Mouse (Mus musculus) liver, adult (tissue): Measurements from ENCODE around the gene Mgll.
A peak's percentile ranks its signal among the peaks of the same experiment; 100 is the strongest.

Source experiments
- GATA4 ChIP-seq: IDR thresholded peaks from 2 replicates; pipeline ENCODE4 v1.6.1; 2014; ENCODE audit warnings: mild to moderate bottlenecking, low read length; ENCODE audit not compliant: insufficient replicate concordance

Gene Mgll

GRCm38 (mm10) chr6:88731991-88732390 is 7.8 kb downstream of the Mgll start:
- TF ChIP-seq GATA4 = no peak

- TF ChIP-seq GATA4 = no peak
These were observed 8.7 kb downstream of the Mgll start for GRCm38 (mm10) chr6:88732643-88733613.

GRCm38 (mm10) chr6:88736337-88736736 is 12.1 kb downstream of the Mgll start:
- no peak for TF ChIP-seq GATA4

DNA sequence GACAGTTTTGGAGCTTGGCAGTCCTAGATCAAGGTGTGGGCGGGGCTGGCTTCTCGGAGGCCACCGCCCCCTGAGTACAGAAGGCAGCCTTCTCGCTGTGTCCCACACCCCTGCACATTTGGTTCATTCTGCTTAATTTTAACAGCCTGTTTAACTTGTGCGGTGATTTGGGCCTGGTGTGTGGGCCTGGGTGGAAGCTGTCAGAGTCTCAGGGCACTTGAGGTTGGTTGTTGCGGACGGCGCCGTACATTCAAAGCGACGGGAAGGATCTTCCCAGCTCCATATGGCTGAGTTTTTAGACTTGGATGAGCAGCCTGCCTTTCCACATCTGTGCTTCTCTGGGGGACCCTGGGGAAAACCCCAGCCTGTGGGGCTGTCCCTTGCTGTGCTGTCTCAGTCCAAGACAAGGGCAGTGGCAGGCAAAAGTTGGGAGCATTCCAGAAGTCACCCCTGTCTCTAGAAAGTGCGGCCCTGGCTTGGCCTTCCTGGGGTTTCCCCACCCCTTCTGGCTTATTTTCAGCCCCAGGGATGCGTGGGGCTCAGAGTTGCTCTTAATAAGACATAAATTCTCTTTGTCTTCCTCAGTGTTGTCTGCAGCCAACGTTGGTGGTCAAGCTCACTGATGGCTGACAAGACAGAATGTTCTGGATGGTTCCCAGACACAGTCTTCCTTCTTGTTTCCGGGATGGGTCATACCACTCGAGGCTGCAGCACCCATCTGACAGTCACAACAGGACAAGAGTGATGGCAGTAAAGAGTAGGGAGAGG is 12.7 kb downstream of the Mgll start:
- TF ChIP-seq GATA4 = no peak

GRCm38 (mm10) chr6:88737509-88737888 is 13.3 kb downstream of the Mgll start:
- TF ChIP-seq GATA4 = peak; percentile 21; the same call in 1 of the 2 replicates

DNA sequence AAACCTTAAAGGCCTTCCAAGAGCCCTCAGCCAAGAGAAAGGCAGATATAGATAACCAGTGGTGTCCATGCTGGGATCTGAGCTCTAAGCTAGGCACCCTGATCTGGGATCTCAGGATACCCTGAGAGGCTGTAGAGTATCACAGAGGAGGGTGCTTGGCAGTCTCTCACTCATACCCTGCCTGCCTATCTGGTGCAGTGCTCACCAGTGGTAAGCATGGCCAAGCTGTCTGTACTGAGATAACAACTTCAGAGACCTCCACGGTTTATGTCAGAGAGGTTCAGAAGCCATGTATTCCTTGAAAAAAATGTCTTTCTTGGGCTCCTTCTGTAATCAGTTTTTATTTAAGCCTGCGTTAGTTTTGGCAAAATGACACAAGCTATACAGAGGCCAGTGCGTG is 16.8 kb downstream of the Mgll start:
- no peak for TF ChIP-seq GATA4

GRCm38 (mm10) chr6:88741791-88742190 is 17.6 kb downstream of the Mgll start:
- no peak for TF ChIP-seq GATA4

DNA sequence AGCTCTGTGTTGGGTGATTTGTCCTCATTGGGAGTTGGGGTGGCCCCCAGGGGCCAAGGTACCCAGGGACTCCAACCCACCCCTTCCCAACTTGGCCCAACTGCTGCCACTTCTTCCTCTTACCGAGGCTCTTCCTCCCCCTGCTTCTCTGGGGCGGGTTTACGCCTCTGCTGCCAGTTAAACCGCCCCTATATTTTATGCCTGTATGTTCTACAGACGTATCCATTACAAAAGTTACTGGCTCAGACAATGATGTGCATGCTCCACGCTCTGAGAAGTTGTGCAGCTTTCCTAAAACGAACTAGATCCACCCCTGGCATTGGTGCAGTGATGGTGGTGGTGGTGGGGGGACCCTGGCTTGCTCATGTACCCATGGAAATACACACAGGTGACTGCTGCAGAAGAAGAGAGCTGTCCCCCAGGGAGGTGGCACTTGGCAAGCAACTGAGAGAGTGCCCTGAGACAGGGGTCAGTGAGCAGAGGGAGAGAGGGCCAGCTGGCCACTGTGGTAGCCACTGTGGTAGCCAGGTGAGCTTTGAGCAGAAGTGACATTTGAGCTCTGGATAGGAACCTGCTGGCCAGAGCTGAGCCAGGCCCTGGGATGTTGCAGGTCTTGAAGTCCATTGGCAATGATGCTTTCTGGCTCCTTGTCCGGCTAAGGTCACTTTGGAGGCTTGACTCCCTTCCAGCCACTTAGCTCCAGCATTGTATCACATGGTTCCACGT is 18.2 kb downstream of the Mgll start:
- TF ChIP-seq GATA4 = peak; percentile 15; the same call in 1 of the 2 replicates

DNA sequence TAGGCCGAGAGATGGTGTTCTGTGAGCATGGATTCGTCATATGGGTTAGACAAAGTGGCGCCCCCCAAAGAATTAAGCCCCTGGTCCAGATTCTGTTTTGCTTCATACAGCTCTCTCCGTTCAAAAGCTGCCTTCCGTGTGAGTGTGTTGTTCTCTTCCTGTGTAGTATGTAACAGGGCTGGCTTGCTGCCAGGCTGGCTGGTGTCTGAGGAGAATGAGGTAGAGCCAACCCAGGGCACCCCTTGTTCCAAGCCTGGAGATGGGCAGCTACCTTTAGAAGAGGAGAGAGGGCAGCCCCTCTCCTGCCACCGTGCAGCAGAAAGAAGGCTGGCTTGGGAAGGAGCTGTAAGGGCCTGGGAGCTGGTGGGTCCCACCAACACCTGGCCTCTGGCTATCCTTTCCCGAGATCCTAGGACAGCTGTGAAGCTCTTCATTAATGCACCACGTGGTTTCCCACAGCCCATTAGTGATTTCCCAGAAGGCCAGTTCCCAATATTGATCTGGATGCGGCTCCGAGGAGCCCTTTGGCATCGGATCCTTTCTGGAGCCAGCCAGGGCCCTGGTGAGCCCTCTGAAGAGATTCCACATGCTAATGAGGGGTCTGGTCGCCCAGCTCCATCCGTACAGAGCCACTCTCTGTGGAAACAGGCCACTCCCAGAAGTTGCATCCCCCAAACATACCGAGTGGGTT is 19.5 kb downstream of the Mgll start:
- TF ChIP-seq GATA4 = no peak

- peak; percentile 100 for TF ChIP-seq GATA4
These were observed 20.8 kb downstream of the Mgll start for GRCm38 (mm10) chr6:88745027-88745426.

GRCm38 (mm10) chr6:88746271-88746670 is 22.1 kb downstream of the Mgll start:
- no peak for TF ChIP-seq GATA4

GRCm38 (mm10) chr6:88747296-88748040 is 23.3 kb downstream of the Mgll start:
- no peak for TF ChIP-seq GATA4

GRCm38 (mm10) chr6:88750884-88751283 is 26.7 kb downstream of the Mgll start:
- peak; percentile 10; the same call in 1 of the 2 replicates for TF ChIP-seq GATA4

- TF ChIP-seq GATA4 = no peak
These were observed 28.6 kb downstream of the Mgll start for GRCm38 (mm10) chr6:88752711-88753219.
